Mouse (Mus musculus): ENCODE measurements at regions not wholly inside any gene's neighbourhood (a gene's known extent, or its start where the extent isn't known, plus 50 kb on each side); places are given as distances from the start of the nearest gene placed in this dataset.

DNA sequence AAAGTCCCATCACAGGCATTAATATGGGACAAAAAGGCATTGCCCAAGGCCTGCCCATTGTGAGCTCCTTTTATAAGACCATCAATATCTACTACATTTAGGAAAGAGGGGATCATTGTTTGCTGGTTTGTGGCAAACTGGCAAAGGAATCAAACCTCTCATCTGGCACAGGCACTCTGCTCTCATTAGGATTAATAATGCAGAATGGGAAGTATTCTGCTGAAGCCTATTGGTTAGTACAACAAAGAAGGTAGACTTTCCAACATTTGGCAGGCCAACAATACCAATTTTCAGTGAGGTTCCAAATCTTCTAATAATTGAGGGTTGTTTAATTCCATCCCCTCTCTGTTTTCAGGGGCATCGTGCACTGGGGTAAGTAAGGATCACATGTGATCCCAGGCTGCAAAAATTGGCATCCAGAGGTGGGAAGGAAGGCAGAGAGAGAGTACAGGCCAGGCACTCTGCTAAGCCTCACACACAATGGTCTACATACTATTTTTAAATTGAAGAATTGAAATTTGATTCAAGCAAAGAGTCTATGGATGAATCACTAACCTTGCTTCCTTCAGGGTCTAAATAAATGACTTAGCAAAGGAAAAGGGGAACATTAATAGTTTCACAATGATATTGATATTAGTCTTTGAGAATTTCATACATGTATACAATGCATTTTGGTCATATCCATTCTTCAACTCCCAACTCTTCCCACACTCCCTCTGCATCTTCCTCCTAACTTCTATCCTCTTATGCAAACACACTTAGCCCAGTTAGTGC lies 174.9 kb downstream of the Fzd1 start:
- WGBS, result 87% methylated on average over 1 of the region's 1 CpGs
- Histone ChIP-seq H3K9me3 (no peaks in the 10 kb centered on the region), H3K27me3 (ENCODE audit: insufficient read depth, poor library complexity, severe bottlenecking) (no peaks in the 10 kb centered on the region), H3K4me1 (replicated peaks) (no peaks in the 10 kb centered on the region), H3K27ac (no peak overlapping the region), H3K36me3 (no peaks in the 10 kb centered on the region), H3K4me3 (no peak overlapping the region)
- DNase-seq (ENCODE audit: low spot score), result no peak

DNA sequence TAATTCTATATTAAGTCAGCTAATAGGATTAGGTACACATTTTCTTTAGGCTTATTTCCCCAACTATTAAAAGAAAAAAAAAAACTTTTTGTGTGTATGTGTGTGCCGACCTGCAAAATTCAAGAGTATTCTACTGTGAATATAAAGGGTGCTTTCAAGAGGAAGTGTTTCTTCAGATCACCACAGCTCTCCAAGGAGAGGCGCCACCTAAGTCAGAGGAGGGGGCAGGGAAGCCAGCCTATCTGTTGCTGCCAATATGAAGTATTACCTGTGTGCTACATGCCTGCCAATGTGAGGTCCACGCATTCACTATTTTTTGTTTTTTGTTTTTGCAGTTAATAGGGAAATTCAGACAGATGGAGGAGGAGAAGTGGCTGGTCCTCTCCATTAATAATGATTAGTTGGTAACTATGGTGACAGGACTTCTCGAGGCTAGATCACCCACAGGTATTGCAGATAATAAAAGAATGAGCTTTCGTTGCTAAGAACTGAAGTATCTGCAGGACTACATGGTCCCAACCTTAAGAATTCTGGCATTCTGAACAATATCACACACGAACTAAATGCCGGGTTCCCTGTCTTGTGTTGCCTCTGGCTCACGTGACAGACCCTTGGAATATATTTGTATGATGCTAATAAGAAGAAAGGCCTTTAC lies 177.5 kb downstream of the Fzd1 start:
- no peak for DNase-seq (ENCODE audit: low spot score)
- H3K36me3 ChIP-seq, result no peaks in the 10 kb centered on the region
- no peaks in the 10 kb centered on the region for H3K27me3 ChIP-seq (ENCODE audit: insufficient read depth, poor library complexity, severe bottlenecking)
- no peak overlapping the region for H3K27ac ChIP-seq
- no peak overlapping the region for H3K4me3 ChIP-seq
- H3K4me1 ChIP-seq (replicated peaks), result no peaks in the 10 kb centered on the region
- H3K9me3 ChIP-seq, result no peaks in the 10 kb centered on the region
- 86% methylated on average over 8 of the region's 8 CpGs for WGBS

DNA sequence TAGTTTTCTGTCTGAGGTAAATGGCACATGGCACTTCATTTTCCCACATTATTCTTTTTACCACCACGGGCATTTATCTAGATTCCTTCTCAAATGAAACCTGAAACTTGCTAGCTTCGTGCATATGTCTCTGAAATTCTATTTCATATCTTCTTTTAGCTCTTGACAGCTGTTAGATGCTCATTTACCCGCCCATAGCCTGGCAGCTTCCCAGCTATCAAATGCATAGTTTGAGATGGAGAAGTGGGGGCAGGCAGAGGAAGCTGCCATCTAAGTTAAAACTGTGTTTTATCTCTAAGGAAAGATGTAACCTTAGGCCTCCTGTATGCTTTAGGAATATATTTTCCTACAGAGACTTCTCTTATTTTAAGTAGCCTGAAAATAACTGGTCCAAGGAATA lies 179.0 kb downstream of the Fzd1 start:
- no peaks in the 10 kb centered on the region for H3K9me3 ChIP-seq
- 79% methylated on average over 3 of the region's 3 CpGs for WGBS
- no peaks in the 10 kb centered on the region for H3K27me3 ChIP-seq (ENCODE audit: insufficient read depth, poor library complexity, severe bottlenecking)
- H3K36me3 ChIP-seq, result no peaks in the 10 kb centered on the region
- H3K4me1 ChIP-seq (replicated peaks), result no peaks in the 10 kb centered on the region
- no peak overlapping the region for H3K27ac ChIP-seq
- no peak overlapping the region for H3K4me3 ChIP-seq
- no peak for DNase-seq (ENCODE audit: low spot score)

DNA sequence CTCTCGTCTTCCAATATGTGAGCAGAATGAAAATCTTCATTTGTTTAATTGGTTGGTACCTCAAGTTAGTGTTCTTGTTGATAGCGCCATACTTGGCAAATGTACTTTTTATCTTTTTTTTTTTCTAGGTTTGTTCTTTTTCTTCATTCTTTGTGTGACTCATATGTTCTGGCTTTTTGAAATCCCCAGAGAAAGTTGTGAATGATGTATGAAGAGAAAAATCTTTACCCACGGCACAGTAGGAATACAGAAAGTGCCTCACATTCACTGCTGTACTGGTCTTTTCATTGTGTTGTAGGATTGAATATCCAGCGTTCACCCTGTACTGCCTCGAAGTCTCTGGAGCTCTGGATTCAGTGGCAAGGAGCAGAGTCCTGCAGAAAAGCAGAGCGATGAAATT lies 180.7 kb downstream of the Fzd1 start:
- Histone ChIP-seq H3K4me3 (no peak overlapping the region), H3K9me3 (no peaks in the 10 kb centered on the region), H3K36me3 (no peaks in the 10 kb centered on the region), H3K27ac (no peak overlapping the region), H3K4me1 (replicated peaks) (no peaks in the 10 kb centered on the region), H3K27me3 (ENCODE audit: insufficient read depth, poor library complexity, severe bottlenecking) (no peaks in the 10 kb centered on the region)
- WGBS, result 88% methylated on average over 6 of the region's 6 CpGs
- no peak for DNase-seq (ENCODE audit: low spot score)

DNA sequence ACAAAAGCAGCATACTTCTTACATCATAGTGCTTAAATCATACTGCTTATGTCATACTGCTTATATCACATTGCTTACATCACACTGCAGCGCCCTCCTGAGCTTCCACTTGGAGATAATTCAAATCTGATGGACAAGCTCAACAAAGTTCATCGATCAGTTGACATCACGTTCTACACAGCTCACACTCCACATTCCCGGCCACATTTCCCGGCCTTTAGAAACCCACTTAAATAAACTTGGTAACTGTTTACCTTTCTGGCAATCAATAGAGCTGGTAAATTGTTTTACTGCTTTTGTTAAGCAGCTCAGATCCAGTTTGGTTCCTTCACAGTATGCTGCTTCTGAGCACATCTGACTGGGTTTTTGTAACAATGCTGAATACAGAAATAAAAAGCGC lies 194.0 kb downstream of the Fzd1 start:
- Histone ChIP-seq H3K36me3 (no peaks in the 10 kb centered on the region), H3K27ac (no peak overlapping the region), H3K4me1 (replicated peaks) (no peaks in the 10 kb centered on the region), H3K9me3 (no peaks in the 10 kb centered on the region), H3K27me3 (ENCODE audit: insufficient read depth, poor library complexity, severe bottlenecking) (no peaks in the 10 kb centered on the region), H3K4me3 (no peak overlapping the region)
- DNase-seq (ENCODE audit: low spot score), result no peak
- WGBS, result 81% methylated on average over 6 of the region's 6 CpGs

DNA sequence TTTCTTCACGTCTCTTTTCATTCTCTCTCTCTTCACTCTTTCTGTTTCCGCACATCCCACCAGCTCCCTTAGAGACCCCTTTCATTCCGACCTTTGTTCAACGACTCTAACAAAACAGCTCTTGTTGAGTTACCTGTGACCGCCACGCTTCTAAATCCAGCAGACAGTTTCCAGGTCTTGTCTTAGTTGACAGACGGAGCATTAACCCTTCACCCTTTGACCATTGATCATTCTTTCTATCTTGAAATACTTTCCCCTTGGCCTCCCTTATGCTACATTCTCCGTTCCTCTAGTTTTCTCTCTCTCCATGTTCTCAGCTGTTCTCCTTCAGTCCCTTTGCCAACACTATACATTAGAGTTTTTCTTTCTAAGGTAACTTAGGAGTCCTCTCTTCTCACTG lies 196.2 kb downstream of the Fzd1 start:
- Histone ChIP-seq H3K4me3 (no peak overlapping the region), H3K27me3 (ENCODE audit: insufficient read depth, poor library complexity, severe bottlenecking) (no peaks in the 10 kb centered on the region), H3K9me3 (no peaks in the 10 kb centered on the region), H3K4me1 (replicated peaks) (no peaks in the 10 kb centered on the region), H3K27ac (no peak overlapping the region), H3K36me3 (no peaks in the 10 kb centered on the region)
- WGBS, result 69% methylated on average over 8 of the region's 8 CpGs
- DNase-seq (ENCODE audit: low spot score), result no peak

DNA sequence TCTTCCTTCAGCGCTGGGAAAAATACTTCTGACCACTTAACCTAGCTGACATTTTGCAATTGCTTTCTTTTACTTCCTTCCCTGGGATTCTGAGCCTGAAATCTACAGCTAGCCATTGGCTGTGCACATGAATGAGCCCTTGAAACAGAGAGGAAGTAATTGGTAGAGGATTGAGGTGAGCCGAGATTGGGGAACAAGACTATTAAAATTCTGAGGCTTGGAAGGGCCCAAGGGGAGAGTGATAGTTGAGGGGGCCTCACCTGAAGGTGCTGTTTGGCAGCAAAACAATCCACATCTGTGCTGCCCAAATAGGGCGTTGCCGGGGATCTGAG lies 196.7 kb downstream of the Fzd1 start:
- Histone ChIP-seq H3K27me3 (ENCODE audit: insufficient read depth, poor library complexity, severe bottlenecking) (no peaks in the 10 kb centered on the region), H3K9me3 (no peaks in the 10 kb centered on the region), H3K27ac (no peak overlapping the region), H3K4me1 (replicated peaks) (no peaks in the 10 kb centered on the region), H3K36me3 (no peaks in the 10 kb centered on the region), H3K4me3 (no peak overlapping the region)
- 79% methylated on average over 4 of the region's 4 CpGs for WGBS
- DNase-seq (ENCODE audit: low spot score), result no peak

DNA sequence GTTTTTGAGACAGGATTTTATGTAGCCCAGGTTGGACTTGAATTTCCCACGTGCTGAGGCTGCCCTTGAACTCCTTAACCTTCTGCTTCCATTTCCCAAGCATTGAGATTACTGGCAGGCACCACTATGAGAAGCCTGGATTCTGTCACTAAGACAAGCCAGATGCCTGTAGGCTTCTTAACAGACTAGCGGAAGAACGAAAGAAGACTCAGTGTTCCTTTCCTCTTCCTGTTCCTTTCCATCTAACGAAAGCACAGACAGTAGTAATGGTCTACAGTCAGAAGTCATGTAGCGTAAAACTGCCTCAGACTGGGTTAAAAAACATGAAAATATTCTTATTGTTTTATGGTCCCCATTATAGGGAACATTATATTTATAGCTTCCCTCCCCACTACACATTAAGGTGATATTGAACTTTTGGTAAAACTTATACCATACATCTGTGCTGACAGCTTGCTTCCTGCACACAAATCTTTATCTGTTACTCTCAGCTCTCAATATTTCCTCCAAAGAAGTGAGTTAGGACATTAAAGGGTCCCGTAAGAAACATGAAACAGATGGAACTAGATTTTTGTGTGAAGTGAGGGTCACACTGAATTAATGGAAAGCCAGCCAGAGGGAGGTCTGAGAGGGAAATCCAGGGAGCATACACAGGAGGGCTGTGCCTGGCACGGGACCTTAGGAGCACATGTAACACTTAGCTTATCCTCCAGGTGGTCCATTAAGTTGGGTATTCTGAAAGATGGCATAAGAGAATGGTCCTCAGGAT lies 197.3 kb downstream of the Fzd1 start:
- Histone ChIP-seq H3K27ac (no peak overlapping the region), H3K27me3 (ENCODE audit: insufficient read depth, poor library complexity, severe bottlenecking) (no peaks in the 10 kb centered on the region), H3K4me1 (replicated peaks) (no peaks in the 10 kb centered on the region), H3K9me3 (no peaks in the 10 kb centered on the region), H3K36me3 (no peaks in the 10 kb centered on the region), H3K4me3 (no peak overlapping the region)
- DNase-seq (ENCODE audit: low spot score), result no peak
- WGBS, result 89% methylated on average over 7 of the region's 7 CpGs

DNA sequence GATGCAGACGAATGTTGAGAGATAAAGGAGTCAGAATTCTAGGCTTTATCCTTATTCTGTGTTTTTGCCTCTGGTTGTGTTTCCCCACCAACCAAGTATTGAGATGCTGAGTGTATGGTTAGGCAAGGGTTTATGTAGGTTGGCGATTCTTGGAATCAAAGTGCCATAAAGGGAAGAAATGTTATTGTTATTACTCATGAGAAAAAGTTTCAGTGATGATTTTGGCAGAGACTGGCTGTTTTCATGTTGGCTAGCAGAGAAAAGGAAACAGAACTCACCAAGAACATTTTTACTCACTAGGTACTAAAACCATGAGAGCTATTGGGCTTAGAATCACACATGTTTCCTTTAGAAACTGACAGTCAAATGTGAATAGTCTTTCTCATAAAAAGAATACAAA lies 202.9 kb downstream of the Fzd1 start:
- 71% methylated on average over 2 of the region's 2 CpGs for WGBS
- Histone ChIP-seq H3K36me3 (no peaks in the 10 kb centered on the region), H3K9me3 (no peaks in the 10 kb centered on the region), H3K27ac (no peak overlapping the region), H3K4me3 (no peak overlapping the region), H3K4me1 (replicated peaks) (no peaks in the 10 kb centered on the region), H3K27me3 (ENCODE audit: insufficient read depth, poor library complexity, severe bottlenecking) (no peaks in the 10 kb centered on the region)
- no peak for DNase-seq (ENCODE audit: low spot score)

DNA sequence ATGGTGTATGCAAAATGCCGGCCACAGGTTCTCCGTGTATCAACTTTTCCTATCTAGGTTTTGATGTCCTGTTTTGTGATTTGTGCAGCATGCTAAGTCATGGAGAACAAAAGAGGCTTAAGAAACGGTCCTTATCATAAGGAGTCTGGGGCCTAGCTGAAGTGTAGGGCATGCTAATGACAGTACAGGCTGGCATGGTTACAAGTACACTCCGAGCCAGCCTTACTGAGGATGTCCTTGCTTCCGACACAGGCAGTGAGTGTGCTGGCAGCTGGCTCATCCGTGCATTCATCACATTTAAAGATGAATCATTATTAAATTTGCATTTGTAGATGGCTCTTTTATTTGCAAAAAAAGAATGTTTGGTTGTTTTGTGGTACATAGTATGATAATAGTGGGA lies 219.3 kb downstream of the Fzd1 start:
- Histone ChIP-seq H3K36me3 (no peaks in the 10 kb centered on the region), H3K4me3 (no peak overlapping the region), H3K4me1 (replicated peaks) (no peaks in the 10 kb centered on the region; the same call in 1 of the 2 replicates), H3K9me3 (no peaks in the 10 kb centered on the region), H3K27me3 (ENCODE audit: insufficient read depth, poor library complexity, severe bottlenecking) (no peaks in the 10 kb centered on the region), H3K27ac (0 out of 2 replicates have a peak overlapping the region, but pooled peaks have one; percentile 12)
- DNase-seq (ENCODE audit: low spot score), result no peak
- WGBS, result 84% methylated on average over 6 of the region's 6 CpGs

DNA sequence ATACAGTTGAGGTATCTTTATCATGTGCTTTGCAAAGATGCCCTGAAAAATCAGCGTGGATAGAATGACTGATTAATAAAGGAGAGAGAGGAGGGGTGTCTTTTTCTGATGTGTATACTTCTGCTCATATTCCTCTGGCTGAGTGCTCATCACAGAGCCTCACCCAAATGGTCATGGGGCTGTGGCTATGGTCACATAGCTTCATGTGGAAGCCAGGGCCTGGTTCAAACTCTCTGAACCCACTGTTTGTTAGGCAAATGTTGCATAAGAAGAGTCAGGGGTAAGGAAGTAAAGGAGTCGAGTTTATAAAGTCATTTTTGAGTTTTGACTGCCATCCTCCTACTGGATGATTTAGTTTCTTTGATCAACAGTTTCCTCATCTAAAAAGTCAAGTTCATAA lies 221.0 kb downstream of the Fzd1 start:
- Histone ChIP-seq H3K27ac (no peak overlapping the region), H3K4me1 (replicated peaks) (no peaks in the 10 kb centered on the region; the same call in 1 of the 2 replicates), H3K4me3 (no peak overlapping the region), H3K9me3 (no peaks in the 10 kb centered on the region), H3K36me3 (no peaks in the 10 kb centered on the region), H3K27me3 (ENCODE audit: insufficient read depth, poor library complexity, severe bottlenecking) (no peaks in the 10 kb centered on the region)
- 79% methylated on average over 2 of the region's 2 CpGs for WGBS
- DNase-seq (ENCODE audit: low spot score), result no peak

DNA sequence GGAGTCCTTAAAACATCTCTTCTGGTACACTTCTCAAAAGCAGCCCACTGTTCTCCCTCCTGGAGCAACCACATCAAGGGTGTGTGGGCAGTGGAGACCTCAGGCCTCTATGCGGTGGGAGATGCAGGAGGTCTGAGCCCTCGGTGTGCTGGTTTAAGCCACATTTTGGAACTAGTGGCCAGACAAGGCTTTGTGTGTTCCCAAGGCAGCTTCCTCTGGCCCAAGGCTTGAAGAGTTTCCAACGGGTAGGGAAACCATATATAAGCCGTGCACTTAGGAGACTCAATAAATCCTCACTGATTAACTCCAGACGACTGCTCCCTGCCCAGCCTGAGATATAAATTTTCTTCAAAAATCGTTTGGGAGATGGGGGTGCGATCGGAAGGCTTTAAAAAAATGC lies 221.9 kb downstream of the Fzd1 start:
- DNase-seq (ENCODE audit: low spot score), result no peak
- Histone ChIP-seq H3K4me1 (replicated peaks) (peaks cover 2% of the 10 kb centered on the region; the same call in 1 of the 2 replicates), H3K27ac (no peak overlapping the region), H3K9me3 (no peaks in the 10 kb centered on the region), H3K36me3 (no peaks in the 10 kb centered on the region), H3K27me3 (ENCODE audit: insufficient read depth, poor library complexity, severe bottlenecking) (no peaks in the 10 kb centered on the region), H3K4me3 (no peak overlapping the region)
- WGBS, result 85% methylated on average over 8 of the region's 8 CpGs

DNA sequence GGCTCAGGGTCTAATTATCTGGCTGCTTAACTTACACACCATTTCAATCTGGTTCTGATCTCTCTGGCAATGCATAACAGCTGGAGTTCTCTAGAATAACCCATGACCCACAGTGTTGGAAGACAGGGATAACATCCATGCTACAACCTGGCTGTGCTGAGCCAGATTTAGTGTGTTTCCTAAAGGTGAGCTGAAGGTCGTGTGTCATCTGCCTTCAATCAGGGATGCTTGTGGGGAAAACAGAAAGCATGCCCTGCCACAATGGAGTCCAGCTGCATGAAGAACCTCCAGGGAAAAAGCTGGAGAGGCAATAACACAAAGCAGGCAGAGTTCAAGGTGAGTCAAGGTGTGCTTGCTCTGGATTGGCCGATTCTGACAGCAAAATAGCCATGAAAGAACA lies 223.3 kb downstream of the Fzd1 start:
- Histone ChIP-seq H3K36me3 (no peaks in the 10 kb centered on the region), H3K4me1 (replicated peaks) (peaks cover 12% of the 10 kb centered on the region), H3K27me3 (ENCODE audit: insufficient read depth, poor library complexity, severe bottlenecking) (no peaks in the 10 kb centered on the region), H3K27ac (no peak overlapping the region), H3K9me3 (no peaks in the 10 kb centered on the region), H3K4me3 (no peak overlapping the region)
- 71% methylated on average over 2 of the region's 2 CpGs for WGBS
- DNase-seq (ENCODE audit: low spot score), result no peak
